Mouse (Mus musculus) spleen, postnatal 10 days (tissue): ENCODE data around the gene Ric8b.

Experiments used
- DNase-seq, 2 experiments: peaks; one replicate each; pipeline ENCODE4 v3.0.0; 2021 to 2022; ENCODE audit warnings: low spot score in 2 of 2

The Ric8b gene

GRCm38 (mm10) chr10:85006573-85007310, 89.3 kb downstream of the Ric8b start:
- no peak for DNase-seq

GRCm38 (mm10) chr10:85007861-85008840, 90.7 kb downstream of the Ric8b start:
- DNase-seq, result no peak

- no peak for DNase-seq
Observed at GRCm38 (mm10) chr10:85011066-85011465, 93.7 kb downstream of the Ric8b start.

GRCm38 (mm10) chr10:85013464-85013863, 96.0 kb downstream of the Ric8b start:
- peak in 1 of 2 experiments; percentile 69 for DNase-seq

- no peak for DNase-seq
Observed at GRCm38 (mm10) chr10:85013924-85014428, 96.6 kb downstream of the Ric8b start.

- no peak for DNase-seq
Observed at GRCm38 (mm10) chr10:85014456-85014976, 97.1 kb downstream of the Ric8b start.

- DNase-seq, result no peak
Observed at GRCm38 (mm10) chr10:85022647-85023312, 105.4 kb downstream of the Ric8b start.

GRCm38 (mm10) chr10:85023313-85023666, 105.9 kb downstream of the Ric8b start:
- no peak for DNase-seq

GRCm38 (mm10) chr10:85025799-85026424, 108.5 kb downstream of the Ric8b start:
- DNase-seq, result no peak

- no peak for DNase-seq
Observed at GRCm38 (mm10) chr10:85027619-85028175, 110.3 kb downstream of the Ric8b start.

GRCm38 (mm10) chr10:85035131-85035725, 117.8 kb downstream of the Ric8b start:
- DNase-seq, result no peak

- DNase-seq, result no peak
Observed at GRCm38 (mm10) chr10:85038147-85038546, 120.7 kb downstream of the Ric8b start.

- DNase-seq, result no peak
Observed at GRCm38 (mm10) chr10:85038852-85039251, 121.4 kb downstream of the Ric8b start.

- DNase-seq, result no peak
Observed at GRCm38 (mm10) chr10:85044191-85044711, 126.8 kb downstream of the Ric8b start.

- peak; percentile 10 to 50 for DNase-seq
Observed at GRCm38 (mm10) chr10:85044732-85045720, 127.6 kb downstream of the Ric8b start.

GRCm38 (mm10) chr10:85046585-85046984, 129.2 kb downstream of the Ric8b start:
- peak in 1 of 2 experiments; percentile 23 for DNase-seq

GRCm38 (mm10) chr10:85048008-85048407, 130.6 kb downstream of the Ric8b start:
- no peak for DNase-seq

GRCm38 (mm10) chr10:85050668-85051208, 133.3 kb downstream of the Ric8b start:
- DNase-seq, result no peak

GRCm38 (mm10) chr10:85052451-85052850, 135.0 kb downstream of the Ric8b start:
- DNase-seq, result no peak
